Mouse (Mus musculus) liver, embryonic 13.5 days (tissue): ENCODE data around the gene Olfr1425. TPM values are rescaled to one million over a fixed set of nuclear protein-coding genes. Genes with fewer than 3 reads are reported as not detected.

Source experiments
- ATAC-seq: fragments of 200-750 bp; cut with Nextera tagmentation; 2 replicates; pipeline ENCODE4 v1.8.0; 2017; ENCODE audit warnings: low read depth, mild to moderate bottlenecking, moderate number of reproducible peaks, moderate library complexity
- DNase-seq: peaks from one replicate; pipeline ENCODE4 v3.0.0; 2022
- H3K27ac ChIP-seq: fragments of 300-500 bp; sonication (generic); 2 replicates; pipeline ENCODE4 v1.5.1; 2015; ENCODE audit warnings: moderate library complexity, mild to moderate bottlenecking, inconsistent platforms
- H3K27me3 ChIP-seq: fragments of 300-500 bp; sonication (generic); 2 replicates; pipeline ENCODE4 v1.6.1; 2015; ENCODE audit warnings: mild to moderate bottlenecking, inconsistent platforms
- H3K36me3 ChIP-seq: fragments of 300-500 bp; sonication (generic); 2 replicates; pipeline ENCODE4 v1.6.1; 2015; ENCODE audit warnings: mild to moderate bottlenecking, inconsistent platforms
- H3K4me1 ChIP-seq: fragments of 300-500 bp; sonication (generic); replicated peaks from 2 replicates; pipeline ENCODE4 v1.6.1; 2015; ENCODE audit warnings: inconsistent platforms
- H3K4me2 ChIP-seq: fragments of 300-500 bp; sonication (generic); 2 replicates; pipeline ENCODE4 v1.6.1; 2015; ENCODE audit warnings: inconsistent platforms, mild to moderate bottlenecking, moderate library complexity
- H3K4me3 ChIP-seq: fragments of 300-500 bp; sonication (generic); replicated peaks from 2 replicates; pipeline ENCODE4 v1.5.1; 2015; ENCODE audit warnings: mild to moderate bottlenecking, inconsistent platforms
- H3K9ac ChIP-seq: fragments of 300-500 bp; sonication (generic); 2 replicates; pipeline ENCODE4 v1.6.1; 2015; ENCODE audit warnings: mild to moderate bottlenecking, inconsistent platforms
- H3K9me3 ChIP-seq: fragments of 300-500 bp; sonication (generic); replicated peaks from 2 replicates; pipeline ENCODE4 v1.6.1; 2016; ENCODE audit warnings: inconsistent platforms
- WGBS: fragments of 180-500 bp; shearing (Covaris S2); methylation state at CpG from one replicate; pipeline ENCODE4 v1.1.7; 2015; ENCODE audit not compliant: insufficient replicate concordance; 5-methylcytosine and 5-hydroxymethylcytosine counted together
- polyA plus RNA-seq: library from polyadenylated mRNA; unstranded; fragments of >200 nt; fragmentation: Nextera tagmentation; extraction: Ambion mirVana; gene quantifications from 2 replicates; pipeline ENCODE4 v1.2.1, GENCODE M21; 2015

Olfr1425 gene
- polyA plus RNA-seq, 1 experiment from 2014 or later = not detected

DNA sequence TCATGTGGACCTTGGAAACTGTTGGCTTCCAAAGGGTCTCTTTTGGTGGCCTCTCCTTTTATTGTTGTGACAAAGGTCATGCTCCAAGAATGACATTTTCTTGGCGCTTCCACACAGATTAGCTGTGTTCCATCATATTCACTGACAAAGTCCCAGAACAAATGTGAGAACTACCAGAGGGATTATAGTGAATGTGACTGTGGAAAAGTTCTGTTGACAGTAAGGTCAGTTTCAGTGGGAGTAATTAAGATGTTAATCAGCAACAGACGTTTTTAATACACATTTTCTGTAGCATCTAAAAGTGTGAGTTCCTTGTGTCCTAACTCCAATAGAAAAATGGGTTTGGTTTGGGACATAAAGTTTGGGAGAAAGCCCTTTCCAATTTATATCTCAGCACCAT is 36.3 kb downstream of the Olfr1425 start, which contains the start of gene Olfr1423:
Olfr1423 (minus strand) TSS at position 101 of the 400 bp plus-strand sequence.
- ATAC-seq = no peak

GRCm38 (mm10) chr19:12037727-12038126 is 39.8 kb downstream of the Olfr1425 start:
- no peak overlapping the region for H3K27ac ChIP-seq
- DNase-seq = no peak
- no peak overlapping the region for H3K4me3 ChIP-seq
- ATAC-seq = no peak
- H3K36me3 ChIP-seq = no peaks in the 10 kb centered on the region
- no peak overlapping the region for H3K4me2 ChIP-seq
- no peaks in the 10 kb centered on the region for H3K27me3 ChIP-seq
- no peaks in the 10 kb centered on the region for H3K4me1 ChIP-seq
- no peak overlapping the region for H3K9ac ChIP-seq
- no peaks in the 10 kb centered on the region for H3K9me3 ChIP-seq

More for the DNA sequence above, 36.3 kb downstream of the Olfr1425 start, which contains the start of gene Olfr1423:
- Histone ChIP-seq H3K27ac (no peak within 1 kb of the TSS), H3K9ac (no peak within 1 kb of the TSS), H3K36me3 (no peaks in the 10 kb centered on the region), H3K4me3 (no peak within 1 kb of the TSS), H3K9me3 (no peaks in the 10 kb centered on the region), H3K27me3 (no peaks in the 10 kb centered on the region), H3K4me2 (no peak within 1 kb of the TSS), H3K4me1 (no peaks in the 10 kb centered on the region)
- 48% methylated on average over 2 of the region's 2 CpGs for WGBS
- no peak for DNase-seq

DNA sequence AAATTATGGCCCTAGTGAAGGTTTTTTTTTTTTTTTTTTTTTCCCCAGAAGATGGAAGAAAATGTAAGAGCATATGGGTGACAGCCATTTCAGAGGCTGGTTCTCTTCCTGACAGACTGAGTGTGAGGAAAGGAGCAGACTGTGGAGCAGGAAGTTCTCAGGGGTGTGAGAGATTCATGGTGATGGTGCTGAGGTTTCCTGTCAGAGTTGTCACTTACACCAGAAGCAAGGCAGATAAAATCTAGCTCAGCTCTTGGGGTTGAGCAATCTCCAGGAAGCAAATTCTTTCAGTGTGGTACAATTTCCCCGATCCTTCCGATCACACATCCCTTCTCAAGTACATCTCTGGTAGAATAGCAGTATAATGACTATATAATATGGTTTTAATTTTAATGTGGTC is 50.9 kb downstream of the Olfr1425 start:
- ATAC-seq = no peak

DNA sequence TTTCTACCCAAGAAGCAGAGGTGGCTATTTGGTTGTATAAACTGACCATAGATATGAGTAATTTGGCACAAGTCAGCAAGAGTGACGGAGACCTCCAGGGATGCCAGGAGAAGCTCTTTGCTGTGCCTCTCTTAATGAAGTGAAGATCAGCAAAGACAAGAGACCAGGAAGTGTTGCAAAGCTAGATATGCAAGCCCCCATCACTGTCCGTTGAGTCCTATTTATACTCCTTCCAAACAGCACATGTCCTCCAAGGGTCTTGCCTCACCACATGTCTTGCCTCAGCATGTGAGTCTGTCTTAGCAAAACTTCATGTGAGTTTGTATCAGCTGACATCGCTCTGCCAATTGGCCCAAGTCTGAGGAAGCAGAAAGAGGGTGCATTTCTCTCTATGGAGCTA is 52.2 kb downstream of the Olfr1425 start:
- DNase-seq = no peak
- H3K9me3 ChIP-seq = no peaks in the 10 kb centered on the region
- H3K27ac ChIP-seq = no peak overlapping the region
- no peaks in the 10 kb centered on the region; the same call in 1 of the 2 replicates for H3K4me1 ChIP-seq
- H3K4me3 ChIP-seq = no peak overlapping the region
- 43% methylated on average over 3 of the region's 3 CpGs for WGBS
- no peak overlapping the region for H3K9ac ChIP-seq
- no peak for ATAC-seq
- no peaks in the 10 kb centered on the region for H3K36me3 ChIP-seq
- no peak overlapping the region for H3K4me2 ChIP-seq
- H3K27me3 ChIP-seq = no peaks in the 10 kb centered on the region

More for the DNA sequence above, 50.9 kb downstream of the Olfr1425 start:
- no peak overlapping the region for H3K9ac ChIP-seq
- H3K27me3 ChIP-seq = no peaks in the 10 kb centered on the region
- no peak for DNase-seq
- H3K4me3 ChIP-seq = no peak overlapping the region
- WGBS = 26% methylated on average over 2 of the region's 2 CpGs
- no peaks in the 10 kb centered on the region for H3K36me3 ChIP-seq
- no peaks in the 10 kb centered on the region for H3K9me3 ChIP-seq
- no peaks in the 10 kb centered on the region; the same call in 1 of the 2 replicates for H3K4me1 ChIP-seq
- H3K27ac ChIP-seq = no peak overlapping the region
- no peak overlapping the region for H3K4me2 ChIP-seq

DNA sequence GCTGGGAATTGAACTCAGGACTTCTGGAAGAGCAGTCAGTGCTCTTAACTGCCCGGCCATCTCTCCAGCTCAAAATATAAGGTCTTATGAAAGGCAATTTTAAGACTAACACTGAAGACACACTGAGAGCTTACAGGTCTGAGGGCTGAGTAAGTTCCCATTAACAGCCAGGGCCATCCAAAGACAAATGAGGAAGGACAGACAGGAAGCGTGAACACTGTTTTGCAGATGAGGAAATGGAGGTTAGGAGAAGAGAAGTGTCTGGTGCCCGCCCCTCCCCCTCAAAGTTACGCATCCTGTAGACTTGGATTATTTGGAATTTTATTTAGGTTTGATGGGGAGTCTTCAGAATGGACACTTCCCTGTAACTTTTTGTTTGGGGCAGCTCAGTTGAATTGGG is 53.4 kb downstream of the Olfr1425 start:
- no peaks in the 10 kb centered on the region for H3K36me3 ChIP-seq
- no peak for ATAC-seq

More for the DNA sequence above, 53.4 kb downstream of the Olfr1425 start:
- DNase-seq = no peak
- Histone ChIP-seq H3K9me3 (no peaks in the 10 kb centered on the region), H3K4me3 (no peak overlapping the region), H3K4me1 (no peaks in the 10 kb centered on the region; the same call in 1 of the 2 replicates), H3K27ac (no peak overlapping the region), H3K9ac (no peak overlapping the region), H3K27me3 (no peaks in the 10 kb centered on the region), H3K4me2 (no peak overlapping the region)
- 40% methylated on average over 4 of the region's 4 CpGs for WGBS

Other genes starting within 250 kb of the Olfr1425 start
- not detected in 2 replicates for gene Olfr1417, start 238.5 kb downstream of the Olfr1425 start, polyA plus RNA-seq
- not detected in 2 replicates for gene Olfr1418, start 216.7 kb downstream of the Olfr1425 start, polyA plus RNA-seq
- gene Olfr1419, start 202.6 kb downstream of the Olfr1425 start, polyA plus RNA-seq = not detected in 2 replicates
- not detected in 2 replicates for gene Olfr1420, start 191.2 kb downstream of the Olfr1425 start, polyA plus RNA-seq
- 6.2 and 8.1 TPM in 2 replicates for gene Patl1, start 165.3 kb downstream of the Olfr1425 start, polyA plus RNA-seq
- gene Osbp, start 111.8 kb downstream of the Olfr1425 start, polyA plus RNA-seq = 2.2 and 2.4 TPM in 2 replicates
- 0.03 TPM in 1 of 2 replicates, not detected in the other for gene Olfr1423, start 36.4 kb downstream of the Olfr1425 start, polyA plus RNA-seq
- gene Olfr1424, start 15.0 kb downstream of the Olfr1425 start, polyA plus RNA-seq = not detected in 2 replicates
- gene Olfr1426, start 14.3 kb upstream of the Olfr1425 start, polyA plus RNA-seq = not detected in 2 replicates
- gene Olfr1427, start 25.6 kb upstream of the Olfr1425 start, polyA plus RNA-seq = not detected in 2 replicates
- gene Olfr1428, start 38.2 kb upstream of the Olfr1425 start, polyA plus RNA-seq = not detected in 2 replicates
- not detected in 2 replicates for gene Olfr76, start 45.5 kb upstream of the Olfr1425 start, polyA plus RNA-seq
- not detected in 2 replicates for gene Olfr1555-ps1, start 92.4 kb upstream of the Olfr1425 start, polyA plus RNA-seq
- gene Olfr1431, start 122.9 kb upstream of the Olfr1425 start, polyA plus RNA-seq = not detected in 2 replicates
- not detected in 2 replicates for gene Olfr1432, start 154.9 kb upstream of the Olfr1425 start, polyA plus RNA-seq
- gene Olfr262, start 163.9 kb upstream of the Olfr1425 start, polyA plus RNA-seq = not detected in 2 replicates
- not detected in 2 replicates for gene Olfr235, start 183.3 kb upstream of the Olfr1425 start, polyA plus RNA-seq
- gene Olfr1434, start 202.1 kb upstream of the Olfr1425 start, polyA plus RNA-seq = not detected in 2 replicates
- not detected in 2 replicates for gene Olfr1436, start 221.4 kb upstream of the Olfr1425 start, polyA plus RNA-seq
- gene Olfr1437, start 247.4 kb upstream of the Olfr1425 start, polyA plus RNA-seq = not detected in 2 replicates